Mouse (Mus musculus) cerebral cortex, adult 2 months (tissue): ENCODE results near the gene Gm20388.

Experiments
- WGBS: fragments of 180-500 bp; shearing (Covaris S2); methylation state at CpG from one replicate; pipeline ENCODE4 v1.1.7; 2018; 5-methylcytosine and 5-hydroxymethylcytosine counted together

The Gm20388 gene

GRCm38 (mm10) chr8:120336087-120336380 is 425.4 kb downstream of the Gm20388 start:
- 28% methylated on average over 9 of the region's 9 CpGs for WGBS

- 61% methylated on average over 5 of the region's 5 CpGs for WGBS
Measured at GRCm38 (mm10) chr8:120336909-120337555, 426.4 kb downstream of the Gm20388 start.

- WGBS = 70% methylated on average over 5 of the region's 5 CpGs
Measured at GRCm38 (mm10) chr8:120337627-120338026, 427.0 kb downstream of the Gm20388 start.

GRCm38 (mm10) chr8:120338678-120339077 is 428.0 kb downstream of the Gm20388 start:
- 72% methylated on average over 7 of the region's 7 CpGs for WGBS

DNA sequence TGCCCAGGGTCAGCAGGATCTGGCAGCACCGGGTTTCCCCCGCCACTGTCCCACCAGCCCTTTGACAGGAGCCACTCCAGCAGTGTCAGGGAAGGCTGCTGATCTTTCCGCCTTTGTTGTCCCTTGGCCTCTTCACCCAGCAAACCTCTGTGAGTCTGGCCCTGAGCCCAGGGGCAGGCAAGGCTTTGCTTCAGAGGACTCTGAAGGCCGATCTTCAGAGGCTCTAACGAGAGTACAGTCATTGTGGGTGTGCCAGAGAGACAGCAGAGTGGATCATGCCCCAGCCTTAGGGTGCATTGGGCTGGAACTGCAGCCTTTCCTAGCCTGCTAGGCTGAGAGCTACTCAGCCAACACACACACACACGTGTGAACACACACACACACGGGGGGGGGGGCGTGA is 429.1 kb downstream of the Gm20388 start:
- WGBS = 62% methylated on average over 8 of the region's 8 CpGs

DNA sequence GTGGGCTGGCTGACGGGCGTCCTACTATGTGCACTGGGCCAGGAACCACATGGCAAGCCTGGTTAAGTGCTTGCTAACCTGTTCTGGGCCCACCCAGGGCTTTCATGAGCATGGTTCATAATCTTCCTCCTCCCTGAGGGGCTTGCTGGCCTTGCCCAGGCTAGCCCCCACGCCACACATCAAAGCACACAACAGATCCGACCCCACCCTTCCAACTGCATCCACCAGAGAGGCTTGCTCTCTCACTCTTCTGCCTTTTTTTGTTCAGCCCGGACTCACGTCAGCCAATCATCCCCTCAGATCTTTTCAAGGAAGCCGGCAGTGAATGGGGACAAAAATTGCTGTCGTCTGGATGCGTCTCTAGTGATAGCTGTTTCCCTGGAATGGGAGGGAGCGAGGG is 430.5 kb downstream of the Gm20388 start:
- 64% methylated on average over 10 of the region's 10 CpGs for WGBS

DNA sequence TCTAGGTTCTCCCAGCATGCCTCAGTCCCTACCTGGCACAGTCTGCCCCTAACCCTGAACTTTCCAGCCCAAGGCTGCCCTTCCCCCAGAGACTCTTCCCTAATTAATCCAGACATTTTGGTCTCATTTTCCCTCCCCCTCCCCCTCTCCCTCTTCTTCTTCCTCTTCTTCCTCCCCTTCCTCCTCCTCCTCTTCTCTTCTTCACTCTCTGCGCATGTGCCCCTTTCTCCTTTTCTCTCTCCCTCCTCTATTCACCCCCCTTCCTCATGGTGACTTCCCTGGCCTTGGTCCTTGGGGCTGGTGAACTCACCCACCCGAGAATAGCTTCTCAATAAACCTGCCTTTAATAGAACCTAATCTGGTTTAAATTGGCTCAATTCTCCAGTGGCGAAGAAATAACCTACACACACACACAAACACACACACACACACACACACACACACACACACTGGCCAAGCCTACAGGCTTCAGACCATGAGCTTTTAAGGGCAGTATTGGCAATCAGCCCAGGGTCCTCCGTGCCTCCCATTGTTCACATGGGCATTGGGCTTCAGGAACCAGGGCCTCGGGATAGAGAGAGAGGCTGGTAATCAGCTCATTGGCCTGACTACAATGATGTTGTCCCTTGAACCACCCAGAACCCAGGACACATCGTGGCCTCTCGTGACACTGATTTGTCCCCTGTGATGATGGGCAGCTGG is 432.4 kb downstream of the Gm20388 start:
- WGBS = 66% methylated on average over 7 of the region's 7 CpGs

- WGBS = 68% methylated on average over 12 of the region's 12 CpGs
Measured at GRCm38 (mm10) chr8:120343582-120343981, 432.9 kb downstream of the Gm20388 start.

DNA sequence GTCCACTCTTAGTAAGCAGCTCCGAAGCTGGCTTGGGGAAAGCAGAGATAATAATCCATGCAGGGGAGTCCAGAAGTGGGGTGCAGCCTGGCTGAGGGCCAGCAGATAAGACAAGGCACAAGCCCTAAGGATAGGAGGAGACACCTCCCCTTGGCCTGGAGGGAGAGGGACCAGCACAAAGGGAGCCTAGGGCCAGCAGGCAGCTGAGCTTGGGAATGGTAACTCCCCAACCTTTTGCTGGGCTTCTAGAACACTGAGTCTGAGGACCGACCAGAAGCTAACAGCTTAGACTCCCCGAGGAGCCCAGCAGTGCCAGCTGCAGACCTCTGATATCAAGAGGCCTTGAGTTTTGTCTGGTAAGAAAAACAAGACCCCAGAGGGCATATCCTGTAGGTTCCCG is 433.5 kb downstream of the Gm20388 start:
- WGBS = 56% methylated on average over 4 of the region's 4 CpGs

- 49% methylated on average over 13 of the region's 13 CpGs for WGBS
Measured at GRCm38 (mm10) chr8:120344583-120344982, 433.9 kb downstream of the Gm20388 start.

- 56% methylated on average over 21 of the region's 21 CpGs for WGBS
Measured at GRCm38 (mm10) chr8:120347734-120348341, 437.2 kb downstream of the Gm20388 start.

DNA sequence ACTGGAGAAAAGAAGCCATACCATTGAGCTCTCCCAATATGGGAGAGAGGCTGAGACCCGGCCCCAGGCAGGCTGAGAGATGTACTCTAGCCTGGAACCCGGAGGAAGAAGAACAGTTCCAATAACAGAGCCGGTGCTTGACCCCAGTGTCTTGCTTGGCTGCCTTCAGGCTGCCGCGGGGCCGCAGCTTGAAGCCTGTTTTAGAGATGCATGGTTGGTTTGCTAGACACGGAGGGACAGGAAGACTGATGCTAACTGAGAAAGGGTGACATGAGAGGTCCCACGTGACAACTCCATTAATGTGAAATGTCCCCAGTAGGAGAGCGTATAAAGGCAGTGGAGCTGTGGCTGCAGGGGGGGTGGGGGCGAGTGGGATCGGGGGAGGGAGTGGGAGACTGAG is 438.3 kb downstream of the Gm20388 start:
- 77% methylated on average over 11 of the region's 11 CpGs for WGBS

GRCm38 (mm10) chr8:120351332-120352071 is 440.9 kb downstream of the Gm20388 start:
- 53% methylated on average over 7 of the region's 7 CpGs for WGBS

DNA sequence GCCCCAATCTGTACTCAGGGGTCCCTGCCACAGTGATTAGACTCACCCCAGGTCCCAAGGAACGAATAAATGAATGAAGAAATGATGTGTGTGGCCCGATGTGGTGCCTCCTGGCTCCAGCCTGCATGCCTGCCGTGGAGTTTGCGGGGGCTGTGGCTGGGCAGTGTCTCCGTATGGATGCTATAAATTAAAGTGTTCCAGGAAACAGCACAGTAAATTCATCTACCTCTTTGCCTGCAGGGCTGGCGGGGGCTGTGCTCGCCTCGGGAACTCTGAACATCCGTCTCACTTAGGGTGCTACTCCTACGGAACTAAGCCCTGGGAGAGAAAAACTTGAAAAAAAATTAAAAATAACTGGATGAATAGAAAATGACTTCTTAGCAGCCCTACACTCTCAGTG is 441.5 kb downstream of the Gm20388 start:
- 54% methylated on average over 10 of the region's 10 CpGs for WGBS

- 75% methylated on average over 9 of the region's 9 CpGs for WGBS
Measured at GRCm38 (mm10) chr8:120356067-120356466, 445.4 kb downstream of the Gm20388 start.

DNA sequence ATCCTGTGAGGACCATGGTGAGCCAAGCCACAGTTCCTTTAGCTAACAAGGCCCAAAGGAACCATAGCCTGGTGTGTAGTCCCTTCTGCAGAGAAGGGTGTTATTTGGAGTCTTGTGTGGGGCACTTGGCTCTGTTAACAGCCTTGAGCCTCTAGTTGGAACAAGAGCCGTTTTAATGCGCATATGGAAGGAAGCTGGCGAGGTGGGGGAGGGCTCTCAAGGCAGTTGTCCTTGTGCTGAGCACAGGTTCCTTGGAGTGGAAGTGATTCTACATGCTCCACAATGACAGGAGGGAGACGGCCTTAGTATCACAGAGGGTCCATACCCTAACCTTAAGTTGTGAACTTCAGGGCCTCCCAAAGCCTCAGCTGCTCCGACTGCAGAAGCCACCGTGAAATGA is 446.9 kb downstream of the Gm20388 start:
- WGBS = 82% methylated on average over 6 of the region's 6 CpGs

- WGBS = 60% methylated on average over 8 of the region's 8 CpGs
Measured at GRCm38 (mm10) chr8:120361301-120361700, 450.7 kb downstream of the Gm20388 start.

- WGBS = 69% methylated on average over 10 of the region's 10 CpGs
Measured at GRCm38 (mm10) chr8:120363552-120364071, 453.0 kb downstream of the Gm20388 start.

GRCm38 (mm10) chr8:120364093-120364725 is 453.6 kb downstream of the Gm20388 start:
- 59% methylated on average over 7 of the region's 7 CpGs for WGBS

GRCm38 (mm10) chr8:120366840-120367239 is 456.2 kb downstream of the Gm20388 start:
- 93% methylated on average over 6 of the region's 6 CpGs for WGBS

DNA sequence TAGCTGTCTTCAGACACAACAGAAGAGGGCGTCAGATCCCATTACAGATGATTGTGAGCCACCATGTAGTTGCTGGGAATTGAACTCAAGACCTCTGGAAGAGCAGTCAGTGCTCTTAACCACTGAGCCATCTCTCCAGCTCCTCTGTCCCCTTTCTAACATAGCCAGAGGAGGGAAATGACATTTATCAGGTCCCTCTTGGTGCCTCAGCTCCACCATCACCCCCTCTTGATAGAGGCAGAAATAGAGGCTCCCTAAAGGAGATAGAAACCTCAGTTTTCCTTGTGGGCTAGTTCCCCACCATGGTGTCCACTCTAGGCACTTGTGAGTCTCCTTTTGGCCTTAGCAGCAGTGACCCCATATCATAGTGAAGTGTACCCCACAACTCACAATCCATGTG is 457.6 kb downstream of the Gm20388 start:
- WGBS = 68% methylated on average over 1 of the region's 1 CpGs
